Mouse (Mus musculus) heart, adult 11 months (tissue): ENCODE measurements at regions not wholly inside any gene's neighbourhood (a gene's known extent, or its start where the extent isn't known, plus 50 kb on each side); places are given as distances from the start of the nearest gene placed in this dataset.

ENCODE experiments used
- DNase-seq: peaks from one replicate; pipeline ENCODE4 v3.0.0; 2022

GRCm38 (mm10) chr1:27745200-27745599, 1034.9 kb downstream of the Gm597 start:
- peak; percentile 28 for DNase-seq
